Mouse (Mus musculus): Measurements from ENCODE around the gene Triobp.

GRCm38 (mm10) chr15:79003079-79003478, 55.6 kb downstream of the Triobp start:
- TF ChIP-seq POLR2A (IDR thresholded peaks at IDR 0.05; ENCODE audit: insufficient read depth, low read depth, low read length): no peak
- TF ChIP-seq CTCF (IDR thresholded peaks at IDR 0.05): no peak
- no peak for TF ChIP-seq EP300 (IDR thresholded peaks at IDR 0.05; ENCODE audit: insufficient read depth, low read depth, low read length)
